Mouse (Mus musculus) bone marrow, adult 2 months (tissue): ENCODE results near the gene Snx11. TPM values are rescaled to one million over a fixed set of nuclear protein-coding genes. Genes with fewer than 3 reads are reported as not detected.

ENCODE experiments used
- H3K27ac ChIP-seq: fragments of 200-500 bp; 2 replicates; pipeline ENCODE4 v1.5.1; 2012; ENCODE audit warnings: low read depth, mild to moderate bottlenecking, control low read depth, inconsistent platforms, low read length; ENCODE audit not compliant: control insufficient read depth, poor library complexity, insufficient read depth
- H3K4me1 ChIP-seq: fragments of 200-500 bp; 2 replicates; pipeline ENCODE4 v1.6.1; 2011; ENCODE audit warnings: low read length; ENCODE audit not compliant: control insufficient read depth, insufficient read depth
- H3K4me3 ChIP-seq: fragments of 200-500 bp; replicated peaks from 2 replicates; pipeline ENCODE3; 2011; ENCODE audit warnings: mild to moderate bottlenecking, low read depth, low read length, control low read depth; ENCODE audit not compliant: control insufficient read depth
- CTCF ChIP-seq: fragments of 200-500 bp; IDR thresholded peaks from 2 replicates; pipeline ENCODE4 v1.5.1; 2011; ENCODE audit warnings: low read length, control low read depth; ENCODE audit not compliant: control insufficient read depth, insufficient read depth
- POLR2A ChIP-seq: fragments of 200-500 bp; IDR thresholded peaks from 2 replicates; pipeline ENCODE4 v1.6.1; 2011; ENCODE audit warnings: low read depth, mild to moderate bottlenecking, control low read depth, low read length, borderline replicate concordance; ENCODE audit not compliant: control insufficient read depth
- WGBS: fragments of 180-500 bp; shearing (Covaris S2); methylation state at CpG from one replicate; pipeline ENCODE4 v1.1.7; 2018; 5-methylcytosine and 5-hydroxymethylcytosine counted together
- polyA plus RNA-seq: library from polyadenylated mRNA; stranded (reverse); fragments of >200 nt; gene quantifications from 2 replicates; pipeline ENCODE4 v1.2.4, GENCODE M21; 2011; ENCODE audit warnings: low replicate concordance; ENCODE audit not compliant: missing spikeins, insufficient read depth, insufficient read length

The Snx11 gene
- polyA plus RNA-seq, 1 experiment = 37.0 TPM

DNA sequence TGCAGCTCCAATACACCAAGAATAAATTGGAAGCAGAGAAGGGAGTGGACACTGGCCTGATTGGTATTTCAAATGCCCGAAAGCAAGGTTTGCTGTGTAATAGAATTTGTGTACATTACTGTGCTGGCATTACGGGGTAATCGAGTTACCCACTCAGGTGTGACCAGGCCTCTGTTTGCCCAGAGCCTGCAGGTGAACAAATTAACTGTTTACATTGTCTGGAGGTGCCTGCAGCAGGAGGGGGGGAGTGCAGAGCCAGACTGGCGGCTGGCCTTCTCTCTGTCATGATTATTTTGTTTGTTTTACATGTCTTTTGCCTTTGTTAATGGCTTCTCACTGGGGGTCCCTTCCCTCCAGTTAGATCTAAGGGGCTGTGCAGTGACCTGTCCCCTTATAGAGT is 44.7 kb downstream of the Snx11 start:
- TF ChIP-seq CTCF = no peak
- TF ChIP-seq POLR2A = no peak
- H3K4me3 ChIP-seq = no peak overlapping the region
- WGBS = 81% methylated on average over 4 of the region's 4 CpGs
- no peak overlapping the region for H3K27ac ChIP-seq
- no peaks in the 10 kb centered on the region; the same call in 1 of the 2 replicates for H3K4me1 ChIP-seq

DNA sequence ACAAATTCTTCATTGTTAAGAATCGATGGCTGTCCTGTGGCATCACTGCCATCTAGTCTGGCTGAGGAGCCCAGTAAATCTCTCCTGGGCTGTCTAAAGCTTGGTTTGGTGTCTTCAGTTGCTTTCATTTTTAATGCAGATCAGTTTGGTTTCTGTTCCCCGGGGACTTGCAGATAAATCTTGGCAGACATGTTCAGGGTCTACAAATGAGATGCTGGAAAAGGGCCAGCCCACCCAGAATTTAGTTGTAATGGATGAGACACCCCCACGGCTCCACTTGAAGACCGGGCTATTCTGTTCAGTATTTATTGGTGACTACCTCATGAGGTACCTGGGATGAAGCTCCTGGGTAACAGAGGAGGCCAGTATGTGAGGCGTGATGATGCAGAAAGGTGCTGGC is 47.0 kb downstream of the Snx11 start:
- Histone ChIP-seq H3K4me1 (no peaks in the 10 kb centered on the region; the same call in 1 of the 2 replicates), H3K4me3 (no peak overlapping the region), H3K27ac (no peak overlapping the region)
- 74% methylated on average over 5 of the region's 5 CpGs for WGBS
- TF ChIP-seq POLR2A = no peak
- no peak for TF ChIP-seq CTCF

DNA sequence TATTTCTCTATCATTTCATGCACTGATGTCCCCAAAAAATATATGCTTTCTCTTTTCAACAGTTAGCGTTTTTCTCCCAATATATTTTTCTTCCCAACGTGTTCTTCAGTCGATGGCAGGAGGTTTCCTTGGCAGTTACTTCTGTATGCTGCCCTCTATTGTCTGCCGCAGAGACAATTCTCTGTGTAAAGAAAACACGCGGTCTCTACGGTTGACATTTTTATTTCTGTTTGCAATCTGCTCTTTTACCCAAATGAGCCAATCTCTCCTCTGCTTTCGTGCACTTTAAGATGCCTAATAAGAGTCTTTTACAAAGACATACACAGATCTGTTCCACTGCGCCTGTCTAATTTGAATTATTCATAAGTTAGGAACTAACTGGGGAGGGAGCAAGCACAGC is 47.9 kb downstream of the Snx11 start:
- no peak for TF ChIP-seq CTCF
- no peak for TF ChIP-seq POLR2A
- Histone ChIP-seq H3K4me3 (no peak overlapping the region), H3K4me1 (no peaks in the 10 kb centered on the region; the same call in 1 of the 2 replicates), H3K27ac (no peak overlapping the region)
- 38% methylated on average over 9 of the region's 9 CpGs for WGBS

DNA sequence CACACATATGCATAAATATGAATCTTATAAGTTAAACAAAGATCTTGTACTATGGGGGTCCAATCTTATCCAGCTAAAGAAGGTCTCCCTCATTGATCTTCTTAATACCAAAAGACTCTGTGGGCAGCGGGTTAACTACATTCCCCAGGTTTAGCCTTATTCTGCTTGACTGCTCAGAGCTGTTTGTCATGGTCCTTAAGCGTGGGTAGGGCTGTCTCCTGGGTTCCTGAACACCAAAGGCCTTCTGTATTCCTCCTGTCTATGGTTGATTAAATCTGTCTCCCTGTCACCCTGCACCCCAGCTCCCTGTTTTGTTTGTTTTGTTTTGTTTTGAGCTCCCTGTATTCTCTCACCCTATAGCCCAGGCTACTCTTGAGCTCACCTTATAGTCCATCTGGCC is 48.8 kb downstream of the Snx11 start:
- Histone ChIP-seq H3K4me1 (no peaks in the 10 kb centered on the region; the same call in 1 of the 2 replicates), H3K4me3 (no peak overlapping the region), H3K27ac (no peak overlapping the region)
- TF ChIP-seq POLR2A (no peak), CTCF (no peak)
- 80% methylated on average over 2 of the region's 2 CpGs for WGBS

DNA sequence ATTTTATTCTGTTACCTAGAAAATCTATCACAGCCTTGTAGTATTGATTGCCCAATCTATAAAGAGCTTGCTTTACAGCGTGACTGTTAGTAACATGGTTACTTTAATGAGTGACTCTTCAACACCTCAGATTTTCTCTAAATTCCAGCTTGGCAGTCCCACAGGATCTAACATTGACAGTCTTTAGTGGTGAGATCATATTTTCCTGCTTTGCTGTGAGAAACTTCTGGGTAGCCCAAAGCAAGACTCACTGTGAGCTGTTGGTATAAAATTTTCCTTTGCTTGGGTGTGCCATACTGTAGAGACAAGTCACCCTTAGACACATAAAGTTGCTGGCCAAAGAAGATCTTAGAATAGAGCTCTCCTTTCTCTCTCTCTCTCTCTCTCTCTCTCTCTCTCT is 51.5 kb downstream of the Snx11 start:
- TF ChIP-seq CTCF (no peak), POLR2A (no peak)
- 80% methylated on average over 1 of the region's 1 CpGs for WGBS
- no peak overlapping the region for H3K4me3 ChIP-seq
- no peak overlapping the region for H3K27ac ChIP-seq
- H3K4me1 ChIP-seq = no peaks in the 10 kb centered on the region; the same call in 1 of the 2 replicates

DNA sequence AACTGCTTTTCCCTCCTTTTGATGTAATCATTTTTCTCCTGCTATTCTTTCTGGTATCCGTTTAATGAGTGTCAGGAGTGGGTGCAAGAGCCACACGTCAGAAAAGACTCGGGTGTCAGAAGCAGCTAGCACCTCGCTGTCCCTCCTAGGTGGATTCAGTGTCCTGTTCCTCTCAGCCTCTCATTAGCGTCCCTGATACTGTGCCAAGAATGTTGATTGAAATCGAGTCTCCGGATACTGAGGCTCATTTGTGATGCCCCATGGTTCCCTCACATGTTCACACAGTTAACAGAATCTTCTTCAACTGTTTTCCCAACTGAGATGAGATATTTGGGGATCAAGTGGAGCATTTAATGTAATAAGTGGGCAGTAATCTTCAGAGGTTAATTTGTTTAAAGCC is 58.8 kb downstream of the Snx11 start:
- Histone ChIP-seq H3K27ac (no peak overlapping the region), H3K4me3 (no peak overlapping the region), H3K4me1 (no peaks in the 10 kb centered on the region)
- no peak for TF ChIP-seq CTCF
- TF ChIP-seq POLR2A = no peak
- WGBS = 70% methylated on average over 7 of the region's 7 CpGs

Other genes starting within 250 kb of the Snx11 start
- 43.1 and 60.2 TPM in 2 replicates for gene Cbx1, start 11.6 kb upstream of the Snx11 start, polyA plus RNA-seq
- gene Nfe2l1, start 52.4 kb upstream of the Snx11 start, polyA plus RNA-seq = 36.7 and 54.1 TPM in 2 replicates
- gene Copz2, start 72.3 kb upstream of the Snx11 start, polyA plus RNA-seq = 6.0 and 19.2 TPM in 2 replicates
- gene Cdk5rap3, start 138.9 kb upstream of the Snx11 start, polyA plus RNA-seq = 16.4 and 39.4 TPM in 2 replicates
- gene Prr15l, start 150.5 kb upstream of the Snx11 start, polyA plus RNA-seq = not detected in 2 replicates
- gene Pnpo, start 166.4 kb upstream of the Snx11 start, polyA plus RNA-seq = 65.6 and 132 TPM in 2 replicates
- 14.6 and 16.9 TPM in 2 replicates for gene Sp2, start 205.4 kb upstream of the Snx11 start, polyA plus RNA-seq
- gene Sp6, start 235.8 kb upstream of the Snx11 start, polyA plus RNA-seq = 1.00 TPM in 1 of 2 replicates, not detected in the other